Mouse (Mus musculus) B cell, adult 2 months (primary cell): ENCODE measurements at regions not wholly inside any gene's neighbourhood (a gene's known extent, or its start where the extent isn't known, plus 50 kb on each side); places are given as distances from the start of the nearest gene placed in this dataset.

Source experiments
- DNase-seq, 2 experiments: peaks; one replicate each; pipeline ENCODE4 v3.0.0; 2022

- DNase-seq = no peak
Observed at GRCm38 (mm10) chr8:25331161-25331776, 507.1 kb upstream of the Adam5 start.

- no peak for DNase-seq
Observed at GRCm38 (mm10) chr8:25329791-25330190, 505.6 kb upstream of the Adam5 start.

DNA sequence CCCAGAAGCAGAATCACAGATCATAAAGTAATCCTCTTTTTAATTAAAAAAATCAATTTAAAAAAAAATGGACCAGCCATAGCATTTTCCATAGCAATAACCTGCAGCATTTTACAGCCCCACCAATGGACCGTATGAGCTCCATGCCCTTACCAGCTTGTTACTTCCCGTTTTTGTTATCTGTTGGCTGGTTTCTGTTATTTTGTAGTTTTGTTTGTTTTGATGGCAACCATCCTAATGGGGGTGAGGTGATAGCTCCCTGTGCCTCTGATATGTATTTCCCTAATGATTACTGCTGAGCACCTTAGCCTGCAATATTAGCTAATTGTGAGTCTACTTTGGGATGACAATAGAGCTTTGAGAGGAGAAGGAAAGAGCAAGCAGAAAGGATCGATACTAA lies 504.1 kb upstream of the Adam5 start:
- DNase-seq = no peak

GRCm38 (mm10) chr8:25326930-25327329 lies 502.8 kb upstream of the Adam5 start:
- no peak for DNase-seq

- DNase-seq = no peak
Observed at GRCm38 (mm10) chr8:25326257-25326656, 502.1 kb upstream of the Adam5 start.

- no peak for DNase-seq
Observed at GRCm38 (mm10) chr8:25324731-25325130, 500.6 kb upstream of the Adam5 start.

- DNase-seq = no peak
Observed at GRCm38 (mm10) chr8:25323643-25324420, 499.7 kb upstream of the Adam5 start.

DNA sequence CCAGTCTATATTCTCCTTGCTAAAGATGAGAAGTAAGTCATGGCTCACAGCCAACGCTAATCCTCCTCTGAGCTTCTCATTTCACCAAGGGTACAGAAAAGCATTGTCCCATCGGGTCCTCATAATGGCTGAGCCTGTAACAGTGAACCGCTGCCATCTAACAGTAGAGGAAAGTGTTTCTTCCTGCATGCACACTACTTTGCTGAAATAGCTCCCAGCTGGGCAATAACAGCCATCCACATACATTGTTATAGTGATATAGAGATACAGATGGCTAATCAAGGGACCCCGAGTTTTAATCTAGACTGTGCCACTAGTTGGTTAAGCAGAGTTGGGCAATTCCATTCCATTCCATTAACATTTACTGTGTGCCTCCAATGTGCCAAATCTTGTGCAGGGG lies 492.2 kb upstream of the Adam5 start:
- DNase-seq = no peak

DNA sequence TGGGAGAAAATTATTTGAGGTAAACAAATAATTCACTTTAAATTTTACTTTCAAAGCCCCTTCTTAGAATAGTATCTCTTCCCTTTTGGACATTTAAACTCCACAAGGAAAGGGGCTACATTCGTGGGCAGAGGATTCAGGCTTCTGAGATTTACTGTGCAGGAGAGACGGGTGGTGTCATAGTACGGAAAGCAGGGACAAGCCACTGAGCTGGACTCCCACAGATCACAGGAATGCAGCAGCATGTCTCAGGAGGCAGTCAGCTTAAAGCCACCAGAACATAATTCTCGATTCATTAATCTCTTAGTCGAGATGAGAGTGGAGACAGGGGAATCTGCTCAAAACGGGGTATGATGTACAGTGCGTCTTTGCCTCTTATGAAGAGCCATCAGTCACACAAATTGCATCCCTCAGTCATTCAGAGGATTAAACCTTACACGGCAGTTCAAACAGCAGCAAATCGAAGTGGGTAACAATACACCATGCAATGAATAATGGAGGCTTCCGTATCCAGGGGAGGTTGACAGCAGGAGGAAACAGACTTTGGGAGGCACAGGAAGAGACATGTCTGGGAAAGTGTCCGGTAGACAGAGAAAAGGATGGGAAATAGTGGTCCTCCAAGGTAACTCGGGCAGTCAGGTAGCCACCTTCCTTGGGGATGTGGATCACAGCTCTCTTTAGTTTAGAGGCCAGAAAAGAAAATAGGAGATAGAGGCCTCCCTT lies 487.8 kb upstream of the Adam5 start:
- DNase-seq = no peak

DNA sequence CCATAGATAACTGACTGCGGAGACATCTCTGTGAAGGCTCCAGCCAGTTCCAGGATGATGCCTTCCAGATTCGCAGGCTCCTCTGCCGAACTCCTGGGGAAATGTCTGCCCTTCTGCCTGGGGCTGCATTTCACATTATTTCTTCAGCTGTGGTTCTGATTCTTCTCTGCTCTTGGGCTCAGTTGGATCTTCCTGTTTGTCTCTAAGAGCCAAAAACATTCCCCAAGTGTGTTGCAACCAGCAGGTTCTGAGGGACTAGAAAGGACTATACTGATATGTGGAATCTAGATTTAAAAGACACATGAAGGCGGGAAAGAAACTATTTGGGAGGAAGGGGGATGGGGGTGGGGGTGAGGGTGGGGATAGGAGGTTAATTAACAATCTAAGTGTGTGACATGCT lies 483.8 kb upstream of the Adam5 start:
- DNase-seq = no peak

GRCm38 (mm10) chr8:25307511-25307910 lies 483.3 kb upstream of the Adam5 start:
- DNase-seq = no peak

GRCm38 (mm10) chr8:25306769-25307491 lies 482.8 kb upstream of the Adam5 start:
- no peak for DNase-seq
